Mouse (Mus musculus) E14TG2a.4 (cell line): ENCODE measurements around the gene Art1.

ENCODE experiments used
- H3K27me3 ChIP-seq: 2 replicates; pipeline ENCODE4 v1.6.1; 2014; ENCODE audit warnings: low read length, control low read depth; ENCODE audit not compliant: insufficient read depth
- H3K36me3 ChIP-seq: 2 replicates; pipeline ENCODE4 v1.6.1; 2014; ENCODE audit warnings: low read length, control low read depth; ENCODE audit not compliant: insufficient read depth
- H3K4me1 ChIP-seq: replicated peaks from 2 replicates; pipeline ENCODE4 v1.6.1; 2014; ENCODE audit warnings: low read depth, low read length, control low read depth
- H3K4me3 ChIP-seq: replicated peaks from 2 replicates; pipeline ENCODE4 v1.5.1; 2014; ENCODE audit warnings: mild to moderate bottlenecking, low read length
- H3K9me3 ChIP-seq: 2 replicates; pipeline ENCODE4 v1.6.1; 2014; ENCODE audit warnings: low read length, control low read depth
- CTCF ChIP-seq: conservative IDR thresholded peaks from 2 replicates; pipeline ENCODE4 v1.5.1; 2014; ENCODE audit warnings: low read length
- NANOG ChIP-seq: IDR thresholded peaks from 2 replicates; pipeline ENCODE4 v1.6.1; 2014; ENCODE audit warnings: borderline replicate concordance, low read length, mixed read lengths
- POU5F1 ChIP-seq: IDR thresholded peaks from 2 replicates; pipeline ENCODE4 v1.6.1; 2014; ENCODE audit warnings: low read length, borderline replicate concordance

The Art1 gene

GRCm38 (mm10) chr7:102078517-102078916 is 23.0 kb upstream of the Art1 start:
- Histone ChIP-seq H3K4me3 (no peak overlapping the region), H3K36me3 (peaks cover 92% of the 10 kb centered on the region)

GRCm38 (mm10) chr7:102080311-102080710 is 21.2 kb upstream of the Art1 start:
- Histone ChIP-seq H3K36me3 (peaks cover 77% of the 10 kb centered on the region), H3K4me1 (peaks cover 20% of the 10 kb centered on the region), H3K4me3 (no peak overlapping the region), H3K27me3 (peaks cover 17% of the 10 kb centered on the region), H3K9me3 (no peaks in the 10 kb centered on the region)
- no peak for TF ChIP-seq POU5F1
- TF ChIP-seq NANOG = no peak
- no peak for TF ChIP-seq CTCF

More at GRCm38 (mm10) chr7:102078517-102078916, 23.0 kb upstream of the Art1 start:
- no peaks in the 10 kb centered on the region for H3K27me3 ChIP-seq
- H3K9me3 ChIP-seq = no peaks in the 10 kb centered on the region
- H3K4me1 ChIP-seq = peaks cover 9% of the 10 kb centered on the region
- TF ChIP-seq CTCF (peak; percentile 75), POU5F1 (no peak), NANOG (no peak)

DNA sequence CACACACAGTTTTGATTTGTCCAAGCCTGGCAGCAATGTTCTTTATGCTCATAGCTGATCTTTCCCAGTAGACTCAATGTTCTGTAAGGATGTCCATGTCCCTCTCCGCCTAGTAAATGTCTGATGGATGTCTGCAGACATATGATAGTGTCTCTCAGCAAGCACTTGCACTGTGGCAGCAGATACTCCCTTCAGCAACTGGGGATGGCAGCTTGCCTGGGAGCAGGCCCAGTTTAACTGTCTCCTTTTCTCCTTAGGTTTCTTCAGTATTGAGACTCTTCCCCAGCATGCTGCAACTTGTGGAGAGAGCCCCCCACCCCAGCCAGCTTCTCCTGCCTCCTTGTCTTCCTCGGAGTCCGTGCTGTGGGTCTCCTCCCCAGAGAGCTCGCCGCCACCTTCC is 19.8 kb upstream of the Art1 start:
- TF ChIP-seq NANOG = no peak
- H3K4me1 ChIP-seq = peaks cover 23% of the 10 kb centered on the region
- peaks cover 66% of the 10 kb centered on the region for H3K36me3 ChIP-seq
- no peaks in the 10 kb centered on the region for H3K9me3 ChIP-seq
- H3K4me3 ChIP-seq = no peak overlapping the region
- peaks cover 24% of the 10 kb centered on the region for H3K27me3 ChIP-seq

GRCm38 (mm10) chr7:102082816-102083215 is 18.7 kb upstream of the Art1 start, which contains the start of gene Trpc2:
Trpc2 (plus strand) TSS chr7:102083116.
- TF ChIP-seq NANOG (no peak), POU5F1 (no peak), CTCF (no peak)
- Histone ChIP-seq H3K4me3 (peak within 1 kb of the TSS; percentile 59), H3K9me3 (no peaks in the 10 kb centered on the region), H3K27me3 (peaks cover 32% of the 10 kb centered on the region), H3K36me3 (peaks cover 57% of the 10 kb centered on the region), H3K4me1 (peaks cover 23% of the 10 kb centered on the region)

GRCm38 (mm10) chr7:102084041-102084696 is 17.4 kb upstream of the Art1 start:
- H3K4me1 ChIP-seq = peaks cover 23% of the 10 kb centered on the region
- H3K36me3 ChIP-seq = peaks cover 45% of the 10 kb centered on the region
- no peaks in the 10 kb centered on the region for H3K9me3 ChIP-seq
- peak overlapping the region; percentile 59 for H3K4me3 ChIP-seq
- H3K27me3 ChIP-seq = peaks cover 35% of the 10 kb centered on the region
- TF ChIP-seq CTCF = no peak
- no peak for TF ChIP-seq POU5F1
- TF ChIP-seq NANOG = no peak

GRCm38 (mm10) chr7:102087336-102087735 is 14.2 kb upstream of the Art1 start:
- H3K4me3 ChIP-seq = no peak overlapping the region
- peaks cover 26% of the 10 kb centered on the region for H3K4me1 ChIP-seq
- TF ChIP-seq POU5F1 (no peak), NANOG (no peak), CTCF (no peak)
- H3K9me3 ChIP-seq = no peaks in the 10 kb centered on the region
- peaks cover 14% of the 10 kb centered on the region for H3K36me3 ChIP-seq
- peaks cover 45% of the 10 kb centered on the region for H3K27me3 ChIP-seq

DNA sequence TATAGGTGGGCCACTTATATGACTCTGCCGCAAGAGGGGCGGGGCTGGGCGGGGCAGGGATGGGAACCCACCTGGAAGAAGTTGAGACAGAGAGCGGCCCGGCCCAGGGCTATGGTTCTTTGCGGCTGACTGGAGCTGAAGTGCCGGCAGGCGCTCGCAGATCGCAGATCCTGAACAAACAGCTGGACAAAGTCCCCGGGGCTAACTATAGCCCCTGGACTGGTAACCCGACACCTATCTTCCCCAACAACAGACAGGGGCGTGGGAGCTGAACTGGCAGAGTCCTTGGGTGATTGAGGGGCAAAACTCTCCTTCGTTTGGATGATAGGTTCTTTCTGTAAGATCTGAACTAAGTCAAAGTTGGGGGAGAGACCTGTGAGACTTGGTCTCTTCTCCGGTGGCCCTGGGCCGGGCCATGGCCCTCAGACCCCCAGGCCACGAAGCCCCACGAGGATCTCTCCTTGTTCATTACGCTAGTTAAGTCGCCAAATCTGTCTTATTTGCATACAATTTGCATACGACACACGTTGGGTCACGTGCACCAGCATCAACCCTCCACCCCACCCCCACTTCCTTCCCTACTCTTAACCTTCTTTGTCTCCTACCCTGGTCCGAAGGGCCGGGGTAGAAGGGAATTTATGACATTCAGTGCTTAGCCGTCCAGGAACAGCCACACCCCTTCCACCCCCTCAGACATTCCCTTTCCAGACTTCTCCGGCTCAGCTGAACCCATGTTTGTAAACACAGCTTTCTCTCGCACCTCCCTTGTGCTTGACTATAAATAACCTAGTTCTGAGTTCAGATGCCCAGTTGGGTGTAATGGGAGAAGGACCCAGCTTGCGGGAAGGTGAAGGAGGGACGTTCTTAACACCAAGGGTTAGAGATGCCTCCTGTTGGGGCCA is 1.5 kb upstream of the Art1 start:
- Histone ChIP-seq H3K27me3 (peaks cover 44% of the 10 kb centered on the region), H3K9me3 (no peaks in the 10 kb centered on the region), H3K4me3 (peak overlapping the region; percentile 71), H3K36me3 (no peaks in the 10 kb centered on the region), H3K4me1 (peaks cover 53% of the 10 kb centered on the region)
- no peak for TF ChIP-seq NANOG
- TF ChIP-seq POU5F1 = no peak
- TF ChIP-seq CTCF = no peak

DNA sequence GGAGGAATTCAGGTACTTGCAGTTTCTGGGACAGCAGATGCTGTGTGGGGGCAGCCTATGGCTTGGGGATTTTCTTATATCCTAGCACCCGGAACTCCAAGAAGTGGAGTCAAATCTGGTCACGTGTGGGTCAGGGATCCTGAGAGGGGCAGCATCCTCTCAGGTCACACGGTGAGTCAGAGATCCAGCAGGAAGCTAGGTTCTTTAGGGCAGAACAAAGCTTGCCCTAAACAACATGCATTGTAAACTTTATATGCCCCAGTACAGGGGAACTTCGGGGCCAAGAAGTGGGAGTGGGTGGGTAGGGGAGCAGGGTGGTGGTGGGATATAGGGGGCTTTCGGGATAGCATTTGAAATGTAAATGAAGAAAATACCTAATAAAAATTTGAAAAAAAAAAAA is 675 bp upstream of the Art1 start:
- peaks cover 46% of the 10 kb centered on the region for H3K4me1 ChIP-seq
- TF ChIP-seq CTCF (no peak), NANOG (no peak), POU5F1 (no peak)
- H3K36me3 ChIP-seq = no peaks in the 10 kb centered on the region

GRCm38 (mm10) chr7:102102241-102102640 is 698 bp downstream of the Art1 start:
- peak overlapping the region; percentile 64 for H3K4me3 ChIP-seq
- no peaks in the 10 kb centered on the region for H3K36me3 ChIP-seq
- no peaks in the 10 kb centered on the region for H3K9me3 ChIP-seq
- H3K4me1 ChIP-seq = peaks cover 59% of the 10 kb centered on the region
- peaks cover 39% of the 10 kb centered on the region for H3K27me3 ChIP-seq
- TF ChIP-seq POU5F1 = no peak
- TF ChIP-seq NANOG = no peak
- TF ChIP-seq CTCF = peak; percentile 8; the same call in 1 of the 2 replicates

More for the DNA sequence above, 675 bp upstream of the Art1 start:
- peak overlapping the region; percentile 71 for H3K4me3 ChIP-seq
- peaks cover 38% of the 10 kb centered on the region for H3K27me3 ChIP-seq
- no peaks in the 10 kb centered on the region for H3K9me3 ChIP-seq
